ENCODE assay signal across 9 mouse cellular contexts in the genomic region with DNA sequence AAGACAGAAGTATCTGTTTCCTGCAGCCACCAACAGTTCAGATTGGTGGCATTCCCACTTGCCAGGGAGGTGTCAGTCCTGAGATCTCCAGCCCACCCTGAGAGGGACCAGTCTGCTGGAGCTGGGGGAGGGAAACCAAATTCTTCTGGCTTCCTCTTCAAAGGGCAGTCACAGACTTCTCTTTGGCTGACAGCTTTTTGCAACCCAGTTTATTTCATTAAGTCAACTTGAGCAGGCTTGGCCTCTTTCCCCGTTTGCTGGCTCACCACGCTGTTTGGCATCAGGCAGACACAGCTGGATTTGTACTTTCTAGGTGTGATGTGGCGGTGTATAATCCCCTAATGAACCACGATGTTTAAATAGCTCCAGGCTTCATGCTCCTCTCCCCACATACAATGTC.
A peak's percentile ranks its signal among the peaks of the same experiment; 100 is the strongest.
DNase-seq lines count a peak whose midpoint lies in the region; ATAC-seq and TF ChIP-seq lines count a peak whose summit lies in the region.
"Had no signal": no experiment of that assay in that cellular context is flagged by ENCODE, and none has a peak within 500 bp of the region (broad histone marks: within the 10 kb centered on the region; RNA-seq: fewer than 3 reads in every experiment).

No protein-coding gene starts in this region.

- no peak overlapping the region for H3K9ac ChIP-seq in midbrain, postnatal 0 days (replicated peaks; ENCODE audit: low read length, poor library complexity, severe bottlenecking)
- no peak overlapping the region for H3K9ac ChIP-seq in midbrain, embryonic 13.5 days (replicated peaks)

- H3K4me1 ChIP-seq in midbrain, postnatal 0 days (ENCODE audit: insufficient read depth, low read length): 0 out of 2 replicates have a peak, but pooled peaks cover 2% of the 10 kb centered on the region
- peaks cover 13% of the 10 kb centered on the region; the same call in 1 of the 2 replicates for H3K4me1 ChIP-seq in midbrain, embryonic 13.5 days (replicated peaks)

- ATAC-seq in midbrain, postnatal 0 days (ENCODE audit: low FRiP score): peak; percentile 52; the same call in 1 of the 2 replicates
- ATAC-seq in midbrain, embryonic 13.5 days: no peak
- ATAC-seq in frontal cortex, adult (ENCODE audit: low TSS enrichment): no peak

- TF ChIP-seq CTCF in midbrain, postnatal 0 days (IDR thresholded peaks at IDR 0.05): no peak

- H3K4me2 ChIP-seq in midbrain, postnatal 0 days (ENCODE audit: low read depth, low read length, poor library complexity, severe bottlenecking): no peak overlapping the region
- H3K4me2 ChIP-seq in midbrain, embryonic 13.5 days (replicated peaks): no peak overlapping the region

- no peaks in the 10 kb centered on the region for H3K9me3 ChIP-seq in midbrain, postnatal 0 days (ENCODE audit: low read length)
- no peaks in the 10 kb centered on the region for H3K9me3 ChIP-seq in midbrain, embryonic 13.5 days

- intact Hi-C loops in heart, postnatal 10 days (cut with DNase I): loop anchor here (5.0 kb wide), 1 partner anchor 158 kb away; no protein-coding TSS in a partner anchor

- H3K27ac ChIP-seq in midbrain, postnatal 0 days (ENCODE audit: low read depth, low read length): no peak overlapping the region
- no peak overlapping the region; the same call in 1 of the 2 replicates for H3K27ac ChIP-seq in midbrain, embryonic 13.5 days

- no peaks in the 10 kb centered on the region for H3K36me3 ChIP-seq in midbrain, postnatal 0 days (ENCODE audit: insufficient read depth, low read length)
- no peaks in the 10 kb centered on the region for H3K36me3 ChIP-seq in midbrain, embryonic 13.5 days

- DNase-seq in adrenal gland, postnatal 14 days: peak; percentile 61
- DNase-seq in adrenal gland, adult 18-20 months (ENCODE audit: low spot score in 2 of 2): no peak
- peak; percentile 84 for DNase-seq in midbrain, postnatal 0 days (ENCODE audit: low spot score)
- DNase-seq in heart, postnatal 10 days: peak; percentile 78 to 79
- peak; percentile 71 to 87 for DNase-seq in lung, postnatal 4 days
- no peak for DNase-seq in natural killer cell, adult 2 months (ENCODE audit: low spot score in 2 of 2)
- DNase-seq: thymus, postnatal 4 days had no signal

- WGBS in midbrain, postnatal 0 days: 31% methylated on average over 4 of the region's 4 CpGs
- 18% methylated on average over 4 of the region's 4 CpGs for WGBS in midbrain, embryonic 13.5 days

- H3K27me3 ChIP-seq in midbrain, postnatal 0 days (ENCODE audit: insufficient read depth, low read length): no peaks in the 10 kb centered on the region
- no peaks in the 10 kb centered on the region for H3K27me3 ChIP-seq in midbrain, embryonic 13.5 days

- H3K4me3 ChIP-seq in midbrain, postnatal 0 days (ENCODE audit: low read depth, low read length): no peak overlapping the region
- no peak overlapping the region for H3K4me3 ChIP-seq in midbrain, embryonic 13.5 days (replicated peaks)

Comparison
In these comparisons a context has a peak if more than half of its experiments do, and no peak if none do; other contexts are left out.
1. DNase-seq: peak in adrenal gland, postnatal 14 days (single experiment), midbrain, postnatal 0 days (single experiment), heart, postnatal 10 days (2 of 2) and lung, postnatal 4 days (2 of 2); none in adrenal gland, adult 18-20 months (0 of 2) and natural killer cell, adult 2 months (0 of 2).